Mouse (Mus musculus): Measurements from ENCODE around the gene Mettl1. TPM values are rescaled to one million over a fixed set of nuclear protein-coding genes. Genes with fewer than 3 reads are reported as not detected.

Gene Mettl1
- polyA plus RNA-seq, 1 experiment from 2014 or later, result 36.3 TPM

DNA sequence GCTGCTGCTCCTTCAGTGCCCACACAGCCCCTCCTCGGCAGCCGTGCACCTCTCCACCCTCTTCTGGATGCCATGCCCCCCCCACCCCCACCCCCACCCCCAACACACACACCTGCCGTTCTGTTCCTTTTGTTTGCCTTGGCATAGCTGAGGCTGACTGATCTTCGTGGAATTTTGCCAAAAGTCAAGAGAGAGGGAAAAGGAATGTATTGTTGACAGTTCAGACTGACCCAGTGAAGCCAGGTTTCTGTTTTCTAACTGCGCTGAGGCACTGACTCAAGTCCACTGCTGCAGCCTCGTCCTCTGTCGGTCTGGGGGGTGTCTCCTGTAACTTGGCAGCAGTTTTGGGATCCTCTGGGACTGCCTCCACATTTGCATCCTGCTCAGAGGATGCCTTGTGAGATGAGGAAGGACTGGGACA is 53.2 kb downstream of the Mettl1 start:
- H3K9ac ChIP-seq, result no peak overlapping the region
- WGBS, result 32% methylated on average over 7 of the region's 7 CpGs
- ATAC-seq (ENCODE audit: extremely low read depth, insufficient number of reproducible peaks, low FRiP score, low TSS enrichment), result no peak

More for the DNA sequence above, 53.2 kb downstream of the Mettl1 start:
- H3K4me2 ChIP-seq, result no peak overlapping the region
- H3K36me3 ChIP-seq, result peaks cover 41% of the 10 kb centered on the region
- H3K4me3 ChIP-seq, result no peak overlapping the region
- H3K27me3 ChIP-seq (replicated peaks), result peaks cover 46% of the 10 kb centered on the region
- 0 out of 2 replicates have a peak overlapping the region, but pooled peaks have one; percentile 2 for H3K27ac ChIP-seq (replicated peaks)
- H3K9me3 ChIP-seq, result no peaks in the 10 kb centered on the region
- H3K4me1 ChIP-seq, result peaks cover 29% of the 10 kb centered on the region

MicroRNAs encoded within 50 kb of the gene (microRNA counts, 519-probe panel; counts per million panel counts)
- microRNA mmu-miR-26a (2,107 counts per million, percentile 63 among the panel's probes with 10 or more counts), microRNA mmu-miR-546 (209 counts per million, percentile 61 among the panel's probes with 10 or more counts)

Small RNA genes within 50 kb of the gene (microRNA-seq; reads per million reads assigned to microRNA genes)
- 32.0 reads per million, percentile 40 among the genes with 10 or more reads in this experiment for gene Mir26a-2
- not detected for gene Mir546

Other genes with a start within 250 kb of the Mettl1 start
- gene Atp23, start 140.1 kb upstream of the Mettl1 start, polyA plus RNA-seq (2015; fragmentation: Nextera tagmentation; extraction: Ambion mirVana), result 6.4 and 8.6 TPM in 2 replicates
- gene Ctdsp2, start 62.7 kb upstream of the Mettl1 start, polyA plus RNA-seq (2015; fragmentation: Nextera tagmentation; extraction: Ambion mirVana), result 37.1 and 39.6 TPM in 2 replicates
- 0.17 and 0.21 TPM in 2 replicates for gene Avil, start 40.7 kb upstream of the Mettl1 start, polyA plus RNA-seq (2015; fragmentation: Nextera tagmentation; extraction: Ambion mirVana)
- 86.6 and 92.5 TPM in 2 replicates for gene Tsfm, start 10.6 kb upstream of the Mettl1 start, polyA plus RNA-seq (2015; fragmentation: Nextera tagmentation; extraction: Ambion mirVana)
- gene Eef1akmt3, start 99 bp downstream of the Mettl1 start, polyA plus RNA-seq (2015; fragmentation: Nextera tagmentation; extraction: Ambion mirVana), result 0.33 and 0.34 TPM in 2 replicates
- 0.10 and 0.21 TPM in 2 replicates for gene Cyp27b1, start 6.8 kb downstream of the Mettl1 start, polyA plus RNA-seq (2015; fragmentation: Nextera tagmentation; extraction: Ambion mirVana)
- gene March9, start 18.8 kb downstream of the Mettl1 start, polyA plus RNA-seq (2015; fragmentation: Nextera tagmentation; extraction: Ambion mirVana), result 0.12 and 0.18 TPM in 2 replicates
- 1,002 and 1,117 TPM in 2 replicates for gene Cdk4, start 22.1 kb downstream of the Mettl1 start, polyA plus RNA-seq (2015; fragmentation: Nextera tagmentation; extraction: Ambion mirVana)
- 110 and 114 TPM in 2 replicates for gene Tspan31, start 28.9 kb downstream of the Mettl1 start, polyA plus RNA-seq (2015; fragmentation: Nextera tagmentation; extraction: Ambion mirVana)
- not detected in 2 replicates for gene Agap2, start 33.9 kb downstream of the Mettl1 start, polyA plus RNA-seq (2015; fragmentation: Nextera tagmentation; extraction: Ambion mirVana)
- gene Os9, start 79.7 kb downstream of the Mettl1 start, polyA plus RNA-seq (2015; fragmentation: Nextera tagmentation; extraction: Ambion mirVana), result 48.0 and 49.5 TPM in 2 replicates
- gene B4galnt1, start 123.8 kb downstream of the Mettl1 start, polyA plus RNA-seq (2015; fragmentation: Nextera tagmentation; extraction: Ambion mirVana), result 1.2 and 1.7 TPM in 2 replicates
- 18.0 and 21.5 TPM in 2 replicates for gene Slc26a10, start 139.2 kb downstream of the Mettl1 start, polyA plus RNA-seq (2015; fragmentation: Nextera tagmentation; extraction: Ambion mirVana)
- gene Arhgef25, start 148.7 kb downstream of the Mettl1 start, polyA plus RNA-seq (2015; fragmentation: Nextera tagmentation; extraction: Ambion mirVana), result 21.4 and 21.6 TPM in 2 replicates
- gene Dtx3, start 154.3 kb downstream of the Mettl1 start, polyA plus RNA-seq (2015; fragmentation: Nextera tagmentation; extraction: Ambion mirVana), result 65.2 and 67.7 TPM in 2 replicates
- gene Pip4k2c, start 170.2 kb downstream of the Mettl1 start, polyA plus RNA-seq (2015; fragmentation: Nextera tagmentation; extraction: Ambion mirVana), result 23.2 and 23.8 TPM in 2 replicates
- 0.32 and 0.63 TPM in 2 replicates for gene Kif5a, start 221.9 kb downstream of the Mettl1 start, polyA plus RNA-seq (2015; fragmentation: Nextera tagmentation; extraction: Ambion mirVana)
- 133 and 136 TPM in 2 replicates for gene Dctn2, start 225.0 kb downstream of the Mettl1 start, polyA plus RNA-seq (2015; fragmentation: Nextera tagmentation; extraction: Ambion mirVana)
- gene Mbd6, start 247.6 kb downstream of the Mettl1 start, polyA plus RNA-seq (2015; fragmentation: Nextera tagmentation; extraction: Ambion mirVana), result 12.6 and 12.7 TPM in 2 replicates